Mouse (Mus musculus): ENCODE results near the gene Lsamp. TPM values are rescaled to one million over a fixed set of nuclear protein-coding genes. Genes with fewer than 3 reads are reported as not detected.
"Not testable (repeated sequence)": the region's sequence is repeated elsewhere in the genome, so short reads cannot be mapped to it uniquely, and the experiment has no call there.

Gene Lsamp
- polyA plus RNA-seq, 1 experiment from 2014 or later = 11.8 TPM

DNA sequence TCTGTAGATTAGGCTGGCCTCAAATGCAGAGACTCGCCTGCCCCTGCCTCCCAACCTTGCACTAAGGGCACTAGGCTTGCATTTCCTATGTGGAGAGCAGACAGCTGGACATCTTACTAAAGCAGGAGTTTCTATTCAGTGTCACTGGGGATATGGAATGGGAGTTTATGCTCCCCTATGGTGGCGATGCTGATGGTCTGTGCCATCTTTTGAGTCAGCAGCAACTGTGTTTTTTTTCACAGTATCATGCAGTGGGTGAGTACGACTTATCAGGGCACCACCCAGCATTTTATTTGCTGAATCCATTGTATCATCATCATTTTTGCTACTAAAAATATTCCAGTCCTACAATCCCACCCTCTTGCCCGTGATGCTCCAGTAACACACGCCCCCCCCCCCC lies 1992.7 kb downstream of the Lsamp start:
- WGBS = 75% methylated on average over 4 of the region's 5 CpGs
- ATAC-seq (ENCODE audit: insufficient number of reproducible peaks, insufficient read depth, low FRiP score, low TSS enrichment, low read depth) = no peak
- Histone ChIP-seq H3K27me3 (no peaks in the 10 kb centered on the region), H3K9ac (no peak overlapping the region), H3K36me3 (no peaks in the 10 kb centered on the region), H3K4me2 (no peak overlapping the region), H3K9me3 (no peaks in the 10 kb centered on the region), H3K27ac (no peak overlapping the region), H3K4me1 (no peaks in the 10 kb centered on the region), H3K4me3 (no peak overlapping the region)

- ATAC-seq (ENCODE audit: insufficient number of reproducible peaks, insufficient read depth, low FRiP score, low TSS enrichment, low read depth) = no peak
- no peak overlapping the region for H3K4me3 ChIP-seq
- H3K4me2 ChIP-seq = no peak overlapping the region
- no peak overlapping the region for H3K9ac ChIP-seq
- no peak overlapping the region for H3K27ac ChIP-seq
- no peaks in the 10 kb centered on the region for H3K9me3 ChIP-seq
- H3K27me3 ChIP-seq = no peaks in the 10 kb centered on the region
- no peaks in the 10 kb centered on the region for H3K36me3 ChIP-seq
- WGBS = 83% methylated on average over 1 of the region's 1 CpGs
- no peaks in the 10 kb centered on the region for H3K4me1 ChIP-seq
These were observed 2012.8 kb downstream of the Lsamp start for GRCm38 (mm10) chr16:41996956-41997355.

GRCm38 (mm10) chr16:42002925-42003324 lies 2018.8 kb downstream of the Lsamp start:
- no peak for ATAC-seq (ENCODE audit: insufficient number of reproducible peaks, insufficient read depth, low FRiP score, low TSS enrichment, low read depth)
- no peak overlapping the region for H3K4me2 ChIP-seq
- H3K9ac ChIP-seq = no peak overlapping the region
- H3K4me3 ChIP-seq = no peak overlapping the region
- H3K36me3 ChIP-seq = no peaks in the 10 kb centered on the region
- 93% methylated on average over 5 of the region's 5 CpGs for WGBS
- H3K27me3 ChIP-seq = no peaks in the 10 kb centered on the region
- no peaks in the 10 kb centered on the region for H3K9me3 ChIP-seq
- H3K4me1 ChIP-seq = no peaks in the 10 kb centered on the region
- no peak overlapping the region for H3K27ac ChIP-seq

- not testable (repeated sequence) for H3K27me3 ChIP-seq; H3K4me2 ChIP-seq; H3K4me1 ChIP-seq; H3K9me3 ChIP-seq; ATAC-seq (ENCODE audit: insufficient number of reproducible peaks, insufficient read depth, low FRiP score, low TSS enrichment, low read depth); H3K27ac ChIP-seq; H3K36me3 ChIP-seq; H3K9ac ChIP-seq; H3K4me3 ChIP-seq
- WGBS = 93% methylated on average over 11 of the region's 11 CpGs
These were observed 2019.3 kb downstream of the Lsamp start for GRCm38 (mm10) chr16:42003506-42003905.

GRCm38 (mm10) chr16:42004166-42004565 lies 2020.0 kb downstream of the Lsamp start:
- Histone ChIP-seq H3K27me3 (no peaks in the 10 kb centered on the region), H3K36me3 (no peaks in the 10 kb centered on the region), H3K4me3 (no peak overlapping the region), H3K4me1 (no peaks in the 10 kb centered on the region), H3K9me3 (no peaks in the 10 kb centered on the region), H3K9ac (no peak overlapping the region), H3K27ac (no peak overlapping the region), H3K4me2 (no peak overlapping the region)
- 63% methylated on average over 1 of the region's 1 CpGs for WGBS
- ATAC-seq (ENCODE audit: insufficient number of reproducible peaks, insufficient read depth, low FRiP score, low TSS enrichment, low read depth) = no peak

- no peak overlapping the region for H3K4me3 ChIP-seq
- H3K9ac ChIP-seq = no peak overlapping the region
- WGBS = 34% methylated on average over 5 of the region's 5 CpGs
- H3K4me2 ChIP-seq = no peak overlapping the region
- no peaks in the 10 kb centered on the region for H3K27me3 ChIP-seq
- no peak overlapping the region for H3K27ac ChIP-seq
- no peaks in the 10 kb centered on the region for H3K4me1 ChIP-seq
- ATAC-seq (ENCODE audit: insufficient number of reproducible peaks, insufficient read depth, low FRiP score, low TSS enrichment, low read depth) = no peak
- no peaks in the 10 kb centered on the region for H3K36me3 ChIP-seq
- no peaks in the 10 kb centered on the region for H3K9me3 ChIP-seq
These were observed 2030.8 kb downstream of the Lsamp start for GRCm38 (mm10) chr16:42014937-42015336.

- no peak for ATAC-seq (ENCODE audit: insufficient number of reproducible peaks, insufficient read depth, low FRiP score, low TSS enrichment, low read depth)
- no peaks in the 10 kb centered on the region for H3K36me3 ChIP-seq
- H3K27ac ChIP-seq = no peak overlapping the region
- 74% methylated on average over 3 of the region's 3 CpGs for WGBS
- H3K4me2 ChIP-seq = no peak overlapping the region
- H3K27me3 ChIP-seq = no peaks in the 10 kb centered on the region
- no peaks in the 10 kb centered on the region for H3K4me1 ChIP-seq
- H3K9ac ChIP-seq = no peak overlapping the region
- H3K9me3 ChIP-seq = no peaks in the 10 kb centered on the region
- H3K4me3 ChIP-seq = no peak overlapping the region
These were observed 2031.3 kb downstream of the Lsamp start for GRCm38 (mm10) chr16:42015443-42015842.

GRCm38 (mm10) chr16:42016791-42017643 lies 2032.9 kb downstream of the Lsamp start:
- H3K27me3 ChIP-seq = no peaks in the 10 kb centered on the region
- H3K4me3 ChIP-seq = no peak overlapping the region
- no peak overlapping the region for H3K4me2 ChIP-seq
- H3K9me3 ChIP-seq = no peaks in the 10 kb centered on the region
- H3K9ac ChIP-seq = no peak overlapping the region
- no peak overlapping the region for H3K27ac ChIP-seq
- 92% methylated on average over 9 of the region's 9 CpGs for WGBS
- no peak for ATAC-seq (ENCODE audit: insufficient number of reproducible peaks, insufficient read depth, low FRiP score, low TSS enrichment, low read depth)
- no peaks in the 10 kb centered on the region for H3K36me3 ChIP-seq
- H3K4me1 ChIP-seq = no peaks in the 10 kb centered on the region

DNA sequence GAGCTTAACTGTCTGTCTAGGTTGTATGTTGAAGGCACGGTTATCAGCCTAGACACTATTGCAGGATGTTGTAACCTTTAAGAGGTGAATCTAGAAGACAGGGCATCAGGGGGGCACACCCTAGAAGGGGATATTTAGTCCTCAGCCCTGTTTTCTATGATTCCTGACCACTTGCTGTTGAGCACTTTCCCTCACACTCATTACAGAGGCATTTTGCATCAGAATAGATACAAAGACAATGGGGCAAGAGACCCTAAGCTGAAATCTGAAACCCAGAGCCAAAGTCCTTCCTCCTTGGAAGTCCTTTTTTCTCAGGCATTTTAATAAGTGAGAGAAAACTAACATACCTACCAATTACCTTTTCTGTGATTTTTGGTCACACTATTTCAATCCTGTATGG lies 2038.4 kb downstream of the Lsamp start:
- Histone ChIP-seq H3K4me3 (no peak overlapping the region), H3K9me3 (no peaks in the 10 kb centered on the region), H3K9ac (no peak overlapping the region), H3K4me2 (no peak overlapping the region), H3K4me1 (no peaks in the 10 kb centered on the region), H3K27ac (no peak overlapping the region), H3K36me3 (no peaks in the 10 kb centered on the region), H3K27me3 (no peaks in the 10 kb centered on the region)
- ATAC-seq (ENCODE audit: insufficient number of reproducible peaks, insufficient read depth, low FRiP score, low TSS enrichment, low read depth) = no peak
- 44% methylated on average over 1 of the region's 1 CpGs for WGBS

DNA sequence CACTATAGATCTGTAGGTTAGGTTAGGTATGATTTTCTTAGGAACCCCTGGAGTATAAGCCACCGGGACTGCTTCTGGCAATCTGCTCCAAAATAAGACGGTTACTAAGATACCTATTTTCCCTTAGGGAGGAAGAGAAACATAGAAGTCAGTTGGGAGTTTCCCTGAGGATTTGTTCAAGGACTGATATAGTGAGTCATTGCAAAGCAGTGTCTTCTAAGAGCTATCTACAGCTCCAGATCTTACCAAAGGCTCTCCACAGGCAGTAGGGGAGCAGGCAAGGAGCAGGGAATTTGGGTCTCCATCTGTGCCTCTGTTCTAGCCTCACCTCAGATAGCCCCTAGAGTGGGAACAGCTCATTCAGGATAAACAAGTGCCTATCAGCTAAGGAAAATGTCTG lies 2047.9 kb downstream of the Lsamp start:
- Histone ChIP-seq H3K9ac (no peak overlapping the region), H3K4me1 (no peaks in the 10 kb centered on the region), H3K36me3 (no peaks in the 10 kb centered on the region), H3K4me3 (no peak overlapping the region), H3K27ac (no peak overlapping the region), H3K27me3 (no peaks in the 10 kb centered on the region), H3K9me3 (no peaks in the 10 kb centered on the region), H3K4me2 (no peak overlapping the region)
- ATAC-seq (ENCODE audit: insufficient number of reproducible peaks, insufficient read depth, low FRiP score, low TSS enrichment, low read depth) = no peak
- WGBS = 81% methylated on average over 2 of the region's 2 CpGs

- Histone ChIP-seq H3K9ac (no peak overlapping the region), H3K4me1 (no peaks in the 10 kb centered on the region), H3K27ac (no peak overlapping the region), H3K9me3 (no peaks in the 10 kb centered on the region), H3K36me3 (no peaks in the 10 kb centered on the region), H3K4me3 (no peak overlapping the region), H3K27me3 (no peaks in the 10 kb centered on the region), H3K4me2 (no peak overlapping the region)
- 89% methylated on average over 2 of the region's 2 CpGs for WGBS
- no peak for ATAC-seq (ENCODE audit: insufficient number of reproducible peaks, insufficient read depth, low FRiP score, low TSS enrichment, low read depth)
These were observed 2049.3 kb downstream of the Lsamp start for GRCm38 (mm10) chr16:42033449-42033848.

- Histone ChIP-seq H3K27ac (no peak overlapping the region), H3K27me3 (no peaks in the 10 kb centered on the region)
- ATAC-seq (ENCODE audit: insufficient number of reproducible peaks, insufficient read depth, low FRiP score, low TSS enrichment, low read depth) = no peak
These were observed 2064.0 kb downstream of the Lsamp start for GRCm38 (mm10) chr16:42048138-42048537.

More at GRCm38 (mm10) chr16:42048138-42048537, 2064.0 kb downstream of the Lsamp start:
- H3K36me3 ChIP-seq = no peaks in the 10 kb centered on the region
- no peaks in the 10 kb centered on the region for H3K4me1 ChIP-seq
- no peak overlapping the region for H3K9ac ChIP-seq
- no peak overlapping the region for H3K4me2 ChIP-seq
- no peak overlapping the region for H3K4me3 ChIP-seq
- no peaks in the 10 kb centered on the region for H3K9me3 ChIP-seq

All from embryonic facial prominence, embryonic 13.5 days (tissue).